Mouse (Mus musculus) spleen, postnatal 10 days (tissue): ENCODE results near the gene Chst7.
A peak's percentile ranks its signal among the peaks of the same experiment; 100 is the strongest.

Experiments
- DNase-seq, 2 experiments: peaks; one replicate each; pipeline ENCODE4 v3.0.0; 2021 to 2022; ENCODE audit warnings: low spot score in 2 of 2

The Chst7 gene

DNA sequence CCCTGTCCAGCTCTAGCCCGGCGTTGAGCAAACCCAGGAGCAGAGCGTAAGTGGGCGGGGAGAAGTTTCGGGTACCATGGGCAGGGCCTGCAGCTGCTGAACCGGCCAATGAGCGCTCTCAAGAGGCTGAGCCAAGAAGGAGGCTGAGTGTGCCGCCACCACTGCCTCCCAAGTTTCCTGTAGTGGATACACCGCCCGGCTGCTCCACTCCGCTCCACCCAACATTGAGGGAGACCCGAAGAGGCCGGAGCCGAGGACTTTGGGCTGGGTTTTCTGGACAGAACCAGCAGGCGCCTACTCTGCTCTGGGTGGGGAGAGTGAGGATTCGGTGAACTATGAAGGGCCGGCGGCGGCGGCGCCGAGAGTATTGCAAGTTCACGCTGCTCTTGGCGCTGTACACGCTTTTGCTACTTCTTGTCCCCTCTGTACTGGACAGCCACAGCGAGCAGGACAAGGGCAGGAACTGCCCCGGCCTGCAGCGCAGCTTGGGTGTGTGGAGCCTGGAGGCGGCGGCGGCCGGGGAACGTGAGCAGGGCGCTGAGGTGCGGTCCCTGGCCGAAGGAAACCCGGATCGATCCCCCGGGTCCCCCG is at the start of gene Chst7:
Gene Chst7 (plus strand): TSS at position 180 of the 591 bp plus-strand sequence.
- DNase-seq, result peak in 1 of 2 experiments; percentile 28

DNA sequence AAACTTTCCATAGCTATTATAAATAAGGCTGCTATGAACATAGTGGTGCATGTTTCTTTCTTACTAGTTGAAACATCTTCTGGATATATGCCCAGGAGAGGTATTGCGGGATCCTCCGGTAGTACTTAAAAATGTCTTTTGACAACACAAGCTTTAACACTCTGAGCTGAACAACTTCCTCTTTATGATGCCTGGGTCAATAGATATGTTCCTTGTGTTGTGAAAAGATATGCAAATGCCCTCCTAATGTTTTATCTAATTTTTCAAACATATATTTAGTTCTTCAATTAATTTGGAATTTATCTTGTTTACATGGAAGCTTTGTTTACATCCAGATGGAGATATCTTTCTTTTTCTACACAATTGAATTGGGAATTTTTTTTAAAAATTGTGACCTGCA is 47.1 kb upstream of the Chst7 start:
- no peak for DNase-seq

DNA sequence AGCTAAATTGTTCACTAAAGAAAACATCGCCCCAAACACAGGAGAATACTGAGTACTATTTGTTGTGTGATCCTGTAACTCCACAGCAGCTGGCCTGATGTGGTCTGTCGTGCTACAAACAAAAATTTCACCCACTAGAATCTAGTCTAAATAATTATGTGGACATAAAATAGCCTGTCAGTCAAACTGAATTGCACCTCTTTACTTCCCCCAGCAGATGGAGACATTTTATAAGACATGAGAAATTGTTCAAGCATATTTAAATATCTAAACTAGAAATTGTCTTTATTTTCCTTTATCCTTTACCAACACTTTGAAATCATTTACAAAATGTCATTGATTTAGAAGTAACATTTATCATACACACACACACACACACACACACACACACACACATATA is 38.4 kb upstream of the Chst7 start:
- DNase-seq, result no peak

DNA sequence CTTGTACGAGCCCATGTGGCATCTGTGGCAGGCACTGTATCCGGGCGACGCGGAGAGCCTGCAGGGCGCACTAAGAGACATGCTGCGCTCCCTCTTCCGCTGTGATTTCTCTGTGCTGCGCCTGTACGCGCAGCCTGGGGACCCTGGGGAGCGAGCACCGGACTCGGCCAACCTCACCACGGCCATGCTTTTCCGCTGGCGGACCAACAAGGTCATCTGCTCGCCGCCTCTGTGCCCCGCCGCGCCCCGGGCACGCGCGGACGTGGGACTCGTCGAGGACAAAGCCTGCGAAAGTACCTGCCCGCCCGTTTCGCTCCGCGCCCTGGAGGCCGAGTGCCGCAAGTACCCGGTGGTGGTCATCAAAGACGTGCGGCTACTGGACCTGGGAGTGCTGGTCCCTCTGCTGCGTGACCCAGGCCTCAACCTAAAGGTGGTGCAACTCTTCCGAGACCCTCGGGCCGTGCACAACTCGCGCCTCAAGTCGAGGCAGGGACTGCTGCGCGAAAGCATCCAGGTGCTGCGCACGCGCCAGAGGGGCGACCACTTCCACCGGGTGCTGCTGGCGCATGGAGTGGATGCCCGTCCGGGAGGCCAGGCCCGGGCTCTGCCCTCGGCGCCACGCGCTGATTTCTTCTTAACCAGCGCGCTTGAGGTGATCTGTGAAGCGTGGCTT is 872 bp downstream of the Chst7 start:
- peak; percentile 6 to 15 for DNase-seq

- peak in 1 of 2 experiments; percentile 10 for DNase-seq
Observed at GRCm38 (mm10) chrX:20060769-20061315, 1.5 kb downstream of the Chst7 start.

- DNase-seq, result no peak
Observed at GRCm38 (mm10) chrX:20061764-20062480, 2.6 kb downstream of the Chst7 start.

- DNase-seq, result no peak
Observed at GRCm38 (mm10) chrX:20066636-20067035, 7.3 kb downstream of the Chst7 start.

GRCm38 (mm10) chrX:20070196-20070595 is 10.8 kb downstream of the Chst7 start:
- DNase-seq, result no peak

- no peak for DNase-seq
Observed at GRCm38 (mm10) chrX:20117717-20118116, 58.4 kb downstream of the Chst7 start.

DNA sequence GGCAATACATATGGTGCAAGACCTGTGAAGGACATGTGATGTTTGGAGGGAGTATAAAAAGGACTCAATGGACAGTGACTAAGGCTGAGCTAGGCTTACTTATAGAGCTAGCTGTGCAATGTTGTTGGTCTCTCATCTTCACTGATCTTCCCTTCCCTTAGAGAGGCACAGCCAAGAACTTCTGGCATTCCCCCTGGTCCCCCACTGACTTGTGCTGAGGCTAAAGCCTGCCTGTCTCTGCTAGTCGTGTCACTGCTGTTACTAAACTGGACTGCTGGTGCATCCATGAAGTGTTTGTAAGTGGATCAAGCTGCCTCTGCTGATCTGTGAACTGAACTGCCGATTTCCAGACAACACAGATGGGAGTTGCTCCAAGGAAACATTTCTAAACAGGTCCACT is 66.1 kb downstream of the Chst7 start:
- DNase-seq, result no peak

DNA sequence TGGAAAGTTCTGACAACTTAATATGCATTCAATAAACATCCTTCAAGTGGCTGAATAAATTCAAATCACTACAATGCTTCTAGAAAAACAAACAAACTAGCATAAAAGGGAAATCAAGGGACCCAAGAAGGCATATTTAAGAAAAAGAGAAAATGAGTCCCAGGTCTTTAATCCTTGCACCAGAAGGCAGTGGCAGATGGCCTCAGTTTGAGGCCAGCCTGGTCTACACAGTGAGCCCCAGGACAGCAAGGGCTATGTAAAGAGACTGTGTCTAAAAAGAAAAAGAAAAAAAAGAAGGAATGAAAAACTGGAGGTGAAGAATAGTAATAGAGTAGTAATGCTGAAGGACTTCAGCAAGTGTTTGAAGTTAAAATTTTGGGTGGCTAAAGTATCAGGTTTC is 69.6 kb downstream of the Chst7 start:
- DNase-seq, result no peak

- no peak for DNase-seq
Observed at GRCm38 (mm10) chrX:20129466-20129865, 70.1 kb downstream of the Chst7 start.
